Mouse (Mus musculus): Measurements from ENCODE around the gene Prpf4.

Prpf4 gene

GRCm38 (mm10) chr4:62408601-62409282 lies at the start of gene Prpf4, which contains the start of gene Cdc26:
Gene Prpf4 (plus strand): TSS chr4:62408797.
Gene Cdc26 (minus strand): TSS chr4:62408642.
- DNase-seq: peak; percentile 97

DNA sequence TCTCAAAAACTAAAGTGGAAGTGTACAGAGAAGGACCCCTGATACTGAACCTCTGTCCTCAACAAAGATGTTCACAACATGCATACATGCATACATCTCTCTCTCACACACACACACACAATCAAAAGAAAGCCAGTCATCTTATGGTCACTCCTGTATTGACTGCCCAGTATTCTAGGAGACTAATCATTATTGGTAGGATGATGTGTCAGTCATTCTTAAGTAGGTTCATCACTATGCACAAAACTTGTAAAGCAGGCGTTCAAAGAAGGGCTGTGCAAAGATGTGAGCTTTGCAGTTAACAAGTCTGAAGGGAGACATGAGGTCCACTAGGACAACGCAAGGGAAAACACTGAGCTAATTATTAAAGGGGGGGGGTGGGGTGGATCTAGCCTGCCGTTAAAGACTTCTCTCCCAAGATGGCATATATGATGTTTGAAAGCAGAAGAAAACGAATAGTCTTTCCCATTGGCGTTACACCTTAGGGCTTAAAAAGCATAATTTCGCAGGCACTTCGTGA lies 49.3 kb upstream of the Prpf4 start:
- no peak for DNase-seq

DNA sequence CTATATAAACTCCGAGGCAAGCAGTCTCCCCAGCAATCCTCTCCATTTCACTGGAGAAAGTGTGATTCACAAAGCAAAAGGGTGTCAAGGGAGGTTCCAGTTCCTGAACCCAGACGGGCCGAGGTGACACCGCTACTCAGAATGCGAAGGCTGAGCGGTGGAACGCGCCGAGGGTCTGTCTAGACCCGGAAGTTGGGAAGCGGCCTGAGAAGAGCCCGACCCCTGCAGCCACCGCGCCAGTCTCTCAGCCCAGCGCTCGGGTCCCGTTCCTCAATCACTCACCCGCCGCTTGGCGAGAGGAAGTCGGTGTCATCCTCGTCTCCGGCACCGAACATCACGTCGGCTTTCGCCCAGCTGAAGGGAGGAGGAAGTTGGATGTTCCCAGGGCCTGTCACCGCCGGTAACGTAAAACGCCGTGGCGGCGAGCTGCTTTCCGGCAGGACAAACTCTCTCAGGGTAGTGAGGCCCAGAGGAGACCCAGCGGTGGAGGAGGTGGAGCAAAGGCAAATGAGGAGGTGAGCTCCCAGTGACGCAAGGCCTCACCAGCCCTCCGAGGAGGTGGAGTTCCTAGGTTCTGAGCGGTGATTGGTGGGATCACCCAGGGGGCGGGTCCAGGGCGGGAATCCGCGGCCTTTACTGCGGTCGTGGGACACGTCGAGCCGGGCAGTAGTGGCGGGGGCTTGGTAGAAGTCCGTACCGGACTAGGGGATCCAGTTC lies 48.4 kb upstream of the Prpf4 start, which contains the start of the genes Fkbp15 and Slc31a1:
TSS of gene Fkbp15 (minus strand) at position 461 of the 717 bp plus-strand sequence.
TSS of gene Slc31a1 (plus strand) at position 640 of the 717 bp plus-strand sequence.
- peak; percentile 93 for DNase-seq

DNA sequence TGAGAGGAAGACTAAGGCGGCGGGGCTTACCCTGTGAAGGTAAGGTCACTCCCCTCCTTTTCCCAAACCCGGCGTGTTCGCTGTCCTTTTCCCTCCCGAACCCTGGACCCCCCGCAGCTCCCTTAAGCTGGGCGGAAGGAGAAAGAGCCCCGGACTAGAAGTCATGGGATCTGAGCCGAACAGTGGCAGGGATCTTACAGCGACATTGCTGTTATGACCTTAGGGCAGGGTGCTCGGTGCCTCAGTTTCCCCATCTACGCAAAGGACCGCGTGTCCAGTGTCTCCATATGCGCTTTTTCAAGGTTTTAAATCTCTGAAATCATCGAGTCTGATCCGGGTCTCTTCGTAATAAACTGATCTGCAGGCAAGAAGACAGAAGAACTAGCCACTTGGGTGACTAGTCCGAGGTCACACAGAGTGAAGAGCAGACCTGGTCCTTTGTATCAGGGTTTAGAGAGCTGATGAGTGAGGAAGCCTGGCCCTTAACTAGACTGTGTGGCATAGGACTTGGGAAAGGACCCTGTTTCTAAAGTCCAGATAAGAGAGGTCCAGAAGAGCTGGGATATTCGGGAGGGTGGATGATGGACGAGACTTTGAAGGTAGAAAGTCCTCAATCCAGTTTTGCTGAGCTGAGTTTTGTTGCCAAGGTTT lies 47.7 kb upstream of the Prpf4 start:
- DNase-seq: no peak

- no peak for DNase-seq
Observed at GRCm38 (mm10) chr4:62361571-62361970, 47.0 kb upstream of the Prpf4 start.

DNA sequence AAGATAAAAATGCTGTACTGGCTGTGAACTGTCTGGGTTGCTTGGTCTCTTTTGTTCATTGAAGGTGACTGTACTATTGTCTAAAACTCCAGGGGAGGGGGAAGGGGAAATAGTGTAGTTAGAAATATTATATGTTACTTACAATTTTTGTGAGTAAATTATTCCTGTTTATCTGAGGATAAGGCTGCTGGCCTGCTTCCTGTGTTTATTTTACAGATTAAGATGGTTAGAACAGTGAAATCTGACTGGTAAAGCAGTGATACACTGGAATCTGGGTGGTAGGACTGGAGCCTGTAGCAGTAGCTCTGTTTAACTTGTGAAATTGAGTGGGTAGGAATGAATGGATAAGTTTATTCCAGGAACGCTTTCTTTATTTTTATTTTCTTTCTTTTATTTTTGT lies 46.6 kb upstream of the Prpf4 start:
- no peak for DNase-seq

- DNase-seq: no peak
Observed at GRCm38 (mm10) chr4:62362437-62362836, 46.2 kb upstream of the Prpf4 start.

- no peak for DNase-seq
Observed at GRCm38 (mm10) chr4:62364299-62364698, 44.3 kb upstream of the Prpf4 start.

DNA sequence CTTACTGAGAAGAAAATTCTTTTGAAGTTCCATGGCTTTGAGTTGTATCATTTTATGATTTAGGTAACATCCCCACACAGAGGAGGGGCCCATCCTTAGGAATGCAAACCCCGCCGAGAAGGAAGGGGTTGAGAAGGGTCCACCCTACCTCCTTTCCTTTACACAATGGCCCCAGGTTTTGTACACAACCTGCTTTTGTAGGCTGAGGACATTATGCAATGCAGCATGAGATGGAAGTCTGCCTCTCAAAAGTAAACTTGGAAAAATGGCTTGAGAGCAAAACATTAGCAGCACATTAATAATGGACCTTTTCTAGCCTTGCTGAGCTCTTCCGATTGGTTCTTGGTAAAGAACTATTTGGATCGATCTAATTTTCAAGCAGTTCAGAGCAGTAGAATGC lies 42.3 kb upstream of the Prpf4 start:
- DNase-seq: no peak

GRCm38 (mm10) chr4:62367586-62367985 lies 41.0 kb upstream of the Prpf4 start:
- no peak for DNase-seq

DNA sequence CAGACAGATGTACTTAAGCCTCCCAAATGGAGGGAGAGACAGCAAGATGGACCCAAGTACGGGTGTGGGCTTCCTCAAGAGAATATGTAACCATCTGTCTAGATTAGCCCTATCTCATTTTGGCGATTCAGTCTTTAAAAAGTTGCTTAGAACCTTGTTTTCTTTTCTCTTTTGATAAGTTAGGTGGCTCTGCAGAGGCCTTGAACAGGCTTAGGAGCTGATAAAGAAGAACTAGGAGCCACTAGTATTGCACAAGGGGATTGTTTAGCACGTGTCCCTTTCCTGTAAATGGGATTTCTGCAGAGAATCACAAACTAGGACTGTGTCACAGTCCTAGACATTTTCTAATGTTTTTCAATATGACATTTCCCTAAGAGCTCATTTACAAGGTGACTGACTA lies 39.5 kb upstream of the Prpf4 start:
- no peak for DNase-seq

GRCm38 (mm10) chr4:62372410-62372809 lies 36.2 kb upstream of the Prpf4 start:
- no peak for DNase-seq

GRCm38 (mm10) chr4:62372818-62373520 lies 35.6 kb upstream of the Prpf4 start:
- no peak for DNase-seq

DNA sequence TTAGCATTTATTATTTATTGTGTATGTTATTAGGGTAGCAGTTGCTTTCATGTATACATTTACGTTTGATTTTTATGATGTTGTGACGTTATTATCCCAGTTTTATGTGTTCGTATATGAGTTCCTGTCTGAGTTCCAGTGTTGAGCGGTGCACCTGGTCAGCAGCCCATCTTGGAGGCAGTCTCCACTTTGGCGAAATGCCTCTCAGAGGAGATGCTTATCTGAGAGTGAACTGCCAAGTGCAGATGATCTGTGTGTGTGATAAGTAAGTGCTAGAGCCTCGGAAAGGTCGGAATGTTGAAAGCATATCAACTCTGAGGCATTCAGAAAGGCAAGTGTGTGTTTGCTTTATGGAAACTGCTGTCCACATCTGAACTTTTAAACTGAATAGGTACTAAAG lies 34.9 kb upstream of the Prpf4 start:
- no peak for DNase-seq

GRCm38 (mm10) chr4:62374342-62374741 lies 34.3 kb upstream of the Prpf4 start:
- no peak for DNase-seq

DNA sequence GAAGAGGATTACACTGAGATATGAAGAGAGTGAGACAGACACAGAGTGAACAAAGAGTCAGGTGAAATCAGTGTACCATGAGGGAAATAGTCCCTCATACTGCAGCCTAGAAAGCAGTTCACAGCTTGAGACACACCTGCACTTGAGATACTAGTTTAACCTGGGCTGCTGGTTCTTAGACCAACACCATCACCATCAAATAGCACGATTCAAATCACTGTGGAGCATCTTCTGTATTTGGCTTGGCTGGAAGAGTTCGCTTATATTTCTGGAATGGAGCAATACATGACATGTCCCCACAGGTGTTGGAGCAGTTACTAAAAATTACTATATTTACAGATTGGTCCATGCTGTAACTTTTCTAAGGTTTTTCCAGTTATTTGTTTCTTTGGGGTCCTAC lies 32.5 kb upstream of the Prpf4 start:
- no peak for DNase-seq

- DNase-seq: no peak
Observed at GRCm38 (mm10) chr4:62379724-62380381, 28.7 kb upstream of the Prpf4 start.

GRCm38 (mm10) chr4:62383207-62383606 lies 25.4 kb upstream of the Prpf4 start:
- DNase-seq: no peak

DNA sequence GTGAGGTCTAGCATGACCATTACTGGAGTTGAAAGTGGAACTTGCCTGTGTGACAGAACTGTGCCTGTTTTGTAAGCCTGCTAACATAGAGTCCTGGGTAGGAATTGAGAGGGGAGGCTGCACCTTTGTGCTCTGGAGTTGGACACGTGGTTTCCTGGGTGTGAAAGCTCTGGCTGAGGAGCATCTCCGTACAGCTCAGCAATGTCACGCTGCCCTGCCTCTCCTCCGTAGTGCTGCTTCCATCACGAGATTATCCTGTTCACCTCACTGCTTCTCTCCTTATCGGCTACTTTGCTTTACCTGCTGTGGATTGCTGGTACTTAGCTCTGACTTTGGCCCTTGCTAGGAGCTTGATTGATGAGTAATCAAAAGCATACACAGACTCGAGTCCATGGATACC lies 24.8 kb upstream of the Prpf4 start:
- no peak for DNase-seq

- DNase-seq: no peak
Observed at GRCm38 (mm10) chr4:62384159-62384558, 24.4 kb upstream of the Prpf4 start.

DNA sequence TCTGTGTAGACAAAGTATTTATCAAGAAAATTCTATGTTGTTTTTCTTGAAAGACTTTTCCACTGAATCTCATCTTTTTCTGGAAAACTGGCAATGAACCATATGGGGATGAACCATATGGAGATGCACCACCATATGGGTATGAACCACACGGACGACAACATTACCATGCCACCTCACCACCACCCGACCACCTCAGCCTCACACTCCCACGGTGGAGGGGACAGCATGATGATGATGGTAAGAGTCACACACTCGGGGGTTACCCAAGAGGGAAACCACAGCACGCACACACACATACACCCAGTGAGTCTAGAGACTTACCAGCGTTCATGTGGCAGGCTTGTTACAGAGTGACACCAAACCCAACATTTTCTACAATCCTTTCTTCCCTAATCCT lies 23.2 kb upstream of the Prpf4 start:
- DNase-seq: no peak
